Mouse (Mus musculus) liver, postnatal 0 days (tissue): ENCODE data around the gene Mrps17. TPM values are rescaled to one million over a fixed set of nuclear protein-coding genes. Genes with fewer than 3 reads are reported as not detected.

Experiments
- ATAC-seq: fragments of 200-750 bp; cut with Nextera tagmentation; 2 replicates; pipeline ENCODE4 v1.8.0; 2017; ENCODE audit warnings: mild to moderate bottlenecking, moderate library complexity
- DNase-seq: peaks from one replicate; pipeline ENCODE4 v3.0.0-alpha.2; 2016
- H3K27ac ChIP-seq: fragments of 300-500 bp; sonication (generic); 2 replicates; pipeline ENCODE4 v1.5.1; 2014; ENCODE audit warnings: antibody characterized with exemption, moderate library complexity, mild to moderate bottlenecking, low read depth
- H3K27me3 ChIP-seq: fragments of 300-500 bp; sonication (generic); 2 replicates; pipeline ENCODE4 v1.6.1; 2014; ENCODE audit warnings: low read length, control low read depth, mixed read lengths; ENCODE audit not compliant: insufficient read depth
- H3K36me3 ChIP-seq: fragments of 300-500 bp; sonication (generic); replicated peaks from 2 replicates; pipeline ENCODE4 v1.6.1; 2014; ENCODE audit warnings: mild to moderate bottlenecking, control low read depth, low read length, moderate library complexity, mixed read lengths; ENCODE audit not compliant: insufficient read depth
- H3K4me1 ChIP-seq: fragments of 300-500 bp; sonication (generic); 2 replicates; pipeline ENCODE4 v1.6.1; 2014; ENCODE audit warnings: antibody characterized with exemption, mild to moderate bottlenecking, control low read depth; ENCODE audit not compliant: insufficient read depth
- H3K4me2 ChIP-seq: fragments of 300-500 bp; sonication (generic); 2 replicates; pipeline ENCODE4 v1.6.1; 2014; ENCODE audit warnings: low read depth, mild to moderate bottlenecking, low read length, moderate library complexity, mixed read lengths
- H3K4me3 ChIP-seq: fragments of 300-500 bp; sonication (generic); 2 replicates; pipeline ENCODE4 v1.5.1; 2014; ENCODE audit warnings: low read depth, low read length
- H3K9ac ChIP-seq: fragments of 300-500 bp; sonication (generic); replicated peaks from 2 replicates; pipeline ENCODE4 v1.6.1; 2014; ENCODE audit warnings: mild to moderate bottlenecking, moderate library complexity
- H3K9me3 ChIP-seq: fragments of 300-500 bp; sonication (generic); 2 replicates; pipeline ENCODE4 v1.6.1; 2016; ENCODE audit warnings: mild to moderate bottlenecking, control low read depth, low read length, mixed read lengths
- CTCF ChIP-seq: sonication (generic); IDR thresholded peaks from 2 replicates; pipeline ENCODE4 v1.5.1; 2016; ENCODE audit warnings: antibody characterized with exemption, low read depth
- EP300 ChIP-seq: IDR thresholded peaks from 2 replicates; pipeline ENCODE4 v1.6.1; 2016; ENCODE audit warnings: antibody characterized with exemption, low read depth, mild to moderate bottlenecking
- WGBS: fragments of 180-500 bp; shearing (Covaris S2); extraction: QIAGEN DNeasy Blood & Tissue Kit; methylation state at CpG from one replicate; pipeline ENCODE4 v1.1.7; 2014; ENCODE audit not compliant: insufficient replicate concordance; 5-methylcytosine and 5-hydroxymethylcytosine counted together
- polyA plus RNA-seq: library from polyadenylated mRNA; unstranded; fragments of >200 nt; fragmentation: Nextera tagmentation; extraction: Ambion mirVana; gene quantifications from 2 replicates; pipeline ENCODE4 v1.2.1, GENCODE M21; 2015

Mrps17 gene
- polyA plus RNA-seq, 1 experiment from 2014 or later = 130 TPM

- no peaks in the 10 kb centered on the region for H3K4me1 ChIP-seq
- H3K36me3 ChIP-seq = peaks cover 8% of the 10 kb centered on the region
- H3K4me3 ChIP-seq = no peak overlapping the region
- TF ChIP-seq CTCF (no peak), EP300 (no peak)
- WGBS = 87% methylated on average over 20 of the region's 20 CpGs
- no peak overlapping the region for H3K9ac ChIP-seq
- no peak overlapping the region for H3K27ac ChIP-seq
- no peaks in the 10 kb centered on the region for H3K9me3 ChIP-seq
- DNase-seq (no peak), ATAC-seq (no peak)
- H3K27me3 ChIP-seq = no peaks in the 10 kb centered on the region
- no peak overlapping the region for H3K4me2 ChIP-seq
Observed at GRCm38 (mm10) chr5:129756886-129757285, 41.6 kb downstream of the Mrps17 start.

GRCm38 (mm10) chr5:129759929-129760480 lies 44.7 kb downstream of the Mrps17 start:
- no peak overlapping the region for H3K27ac ChIP-seq
- TF ChIP-seq EP300 = no peak
- TF ChIP-seq CTCF = no peak
- 65% methylated on average over 13 of the region's 13 CpGs for WGBS
- H3K36me3 ChIP-seq = peaks cover 7% of the 10 kb centered on the region
- no peak overlapping the region for H3K4me2 ChIP-seq
- ATAC-seq (peak; percentile 67), DNase-seq (no peak)
- H3K9me3 ChIP-seq = no peaks in the 10 kb centered on the region
- H3K27me3 ChIP-seq = no peaks in the 10 kb centered on the region
- no peaks in the 10 kb centered on the region for H3K4me1 ChIP-seq
- H3K4me3 ChIP-seq = no peak overlapping the region
- H3K9ac ChIP-seq = no peak overlapping the region

GRCm38 (mm10) chr5:129761865-129762540 lies 46.7 kb downstream of the Mrps17 start:
- DNase-seq (no peak), ATAC-seq (no peak)
- Histone ChIP-seq H3K4me3 (no peak overlapping the region), H3K9me3 (no peaks in the 10 kb centered on the region), H3K36me3 (peaks cover 8% of the 10 kb centered on the region), H3K4me1 (no peaks in the 10 kb centered on the region), H3K27me3 (no peaks in the 10 kb centered on the region), H3K27ac (no peak overlapping the region), H3K4me2 (no peak overlapping the region), H3K9ac (no peak overlapping the region)
- 75% methylated on average over 18 of the region's 18 CpGs for WGBS
- TF ChIP-seq EP300 (no peak), CTCF (no peak)

GRCm38 (mm10) chr5:129770443-129771355 lies 55.4 kb downstream of the Mrps17 start:
- Histone ChIP-seq H3K9me3 (no peaks in the 10 kb centered on the region), H3K27me3 (no peaks in the 10 kb centered on the region), H3K36me3 (no peaks in the 10 kb centered on the region; the same call in 1 of the 2 replicates), H3K9ac (no peak overlapping the region), H3K4me1 (no peaks in the 10 kb centered on the region), H3K4me3 (no peak overlapping the region), H3K27ac (no peak overlapping the region), H3K4me2 (no peak overlapping the region)
- TF ChIP-seq CTCF (no peak), EP300 (no peak)
- DNase-seq (no peak), ATAC-seq (0 out of 2 replicates have a peak, but pooled peaks have one; percentile 25)
- WGBS = 68% methylated on average over 23 of the region's 23 CpGs

Other genes starting within 250 kb of the Mrps17 start
- gene Sfswap, start 214.3 kb upstream of the Mrps17 start, polyA plus RNA-seq = 10.6 and 11.0 TPM in 2 replicates
- gene Mmp17, start 131.3 kb upstream of the Mrps17 start, polyA plus RNA-seq = 0.07 and 0.11 TPM in 2 replicates
- 0.47 and 0.54 TPM in 2 replicates for gene Zfp11, start 45.4 kb upstream of the Mrps17 start, polyA plus RNA-seq
- not detected in 2 replicates for gene Sept14, start 7.0 kb upstream of the Mrps17 start, polyA plus RNA-seq
- 30.5 and 32.2 TPM in 2 replicates for gene Nipsnap2, start 9.6 kb downstream of the Mrps17 start, polyA plus RNA-seq
- 18.4 and 20.5 TPM in 2 replicates for gene Psph, start 72.0 kb downstream of the Mrps17 start, polyA plus RNA-seq
- gene Sumf2, start 131.5 kb downstream of the Mrps17 start, polyA plus RNA-seq = 12.4 and 14.8 TPM in 2 replicates
- gene Chchd2, start 172.0 kb downstream of the Mrps17 start, polyA plus RNA-seq = 955 and 988 TPM in 2 replicates
- 3.3 and 3.7 TPM in 2 replicates for gene Zbed5, start 180.2 kb downstream of the Mrps17 start, polyA plus RNA-seq
- 0.08 and 0.20 TPM in 2 replicates for gene Phkg1, start 183.1 kb downstream of the Mrps17 start, polyA plus RNA-seq
- gene Nupr1l, start 193.0 kb downstream of the Mrps17 start, polyA plus RNA-seq = 1.4 TPM in 2 replicates
- 17.5 and 18.2 TPM in 2 replicates for gene Vkorc1l1, start 226.5 kb downstream of the Mrps17 start, polyA plus RNA-seq